Mouse (Mus musculus) neutrophil, adult 65 days (primary cell): Measurements from ENCODE around the gene Elf4. TPM values are rescaled to one million over a fixed set of nuclear protein-coding genes. Genes with fewer than 3 reads are reported as not detected.

Experiments
- total RNA-seq: library from RNA; stranded (reverse); gene quantifications from 2 replicates; pipeline ENCODE4 v1.2.4, GENCODE M21; 2023

Elf4 gene
- total RNA-seq = 87.5 and 93.0 TPM in 2 replicates

DNA sequence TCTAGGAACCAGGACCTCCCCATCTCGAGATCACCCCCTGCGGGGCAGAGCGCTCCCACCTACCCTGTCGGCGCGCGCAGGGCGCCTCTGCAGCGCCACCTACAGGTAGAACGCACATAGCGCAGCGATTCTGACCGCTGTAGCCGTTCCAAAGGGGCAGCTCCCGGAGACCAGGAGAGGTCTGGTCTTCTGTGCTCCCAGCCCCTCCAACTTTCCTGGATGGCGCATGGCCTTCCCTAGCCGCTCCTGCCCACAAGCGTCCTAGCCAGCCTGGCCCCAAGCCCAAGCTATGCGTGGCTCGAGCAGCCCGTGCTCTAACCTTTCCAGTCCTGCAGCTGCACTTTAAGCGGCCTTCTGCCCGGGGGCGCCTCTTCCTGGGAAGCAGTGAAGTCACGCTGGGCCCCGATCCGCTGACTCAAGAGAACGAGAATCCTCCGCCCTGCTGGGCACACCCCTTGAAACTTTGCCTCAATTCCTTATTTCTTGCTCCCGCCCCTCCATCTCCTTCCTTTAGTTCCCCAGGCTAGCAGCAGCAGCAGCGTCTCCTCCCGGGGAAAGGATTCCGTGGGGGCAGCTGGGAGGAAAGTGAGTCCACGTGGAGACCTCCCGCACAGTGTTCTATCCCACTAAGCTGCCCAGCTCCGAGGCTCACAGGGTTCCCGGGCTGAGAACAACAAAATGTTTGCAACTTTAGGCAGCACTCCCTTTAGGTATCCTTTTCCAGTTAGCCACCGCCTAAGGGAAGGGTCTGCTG, at the start of gene Elf4:
Elf4 (minus strand) TSS at position 379 of the 754 bp plus-strand sequence.

Other genes with a start within 250 kb of the Elf4 start
- gene Utp14a, start 206.3 kb downstream of the Elf4 start, total RNA-seq = 20.2 and 23.0 TPM in 2 replicates
- 16.8 and 19.8 TPM in 2 replicates for gene Bcorl1, start 121.8 kb downstream of the Elf4 start, total RNA-seq
- gene Aifm1, start 50.4 kb upstream of the Elf4 start, total RNA-seq = 13.3 and 13.6 TPM in 2 replicates
- not detected in 2 replicates for gene Rab33a, start 56.2 kb upstream of the Elf4 start, total RNA-seq
- 10.7 and 11.2 TPM in 2 replicates for gene Zfp280c, start 131.4 kb upstream of the Elf4 start, total RNA-seq
- 4.4 and 7.5 TPM in 2 replicates for gene Slc25a14, start 160.3 kb upstream of the Elf4 start, total RNA-seq
- not detected in 2 replicates for gene Gpr119, start 211.3 kb upstream of the Elf4 start, total RNA-seq
- gene Rbmx2, start 231.9 kb upstream of the Elf4 start, total RNA-seq = 5.4 and 6.3 TPM in 2 replicates